Mouse (Mus musculus) C2C12 (cell line): ENCODE data around the gene Pias1. TPM values are rescaled to one million over a fixed set of nuclear protein-coding genes. Genes with fewer than 3 reads are reported as not detected.

Experiments
- H3K27me3 ChIP-seq: one replicate; pipeline ENCODE4 v1.6.1; 2011; ENCODE audit not compliant: control insufficient read depth, insufficient read depth, insufficient read length
- H3K36me3 ChIP-seq: one replicate; pipeline ENCODE4 v1.6.1; 2011; ENCODE audit not compliant: control insufficient read depth, insufficient read depth
- H3K4me3 ChIP-seq: one replicate; pipeline ENCODE4 v1.5.1; 2011; ENCODE audit warnings: mild to moderate bottlenecking, control low read depth; ENCODE audit not compliant: poor library complexity, insufficient read depth, severe bottlenecking
- H3K79me2 ChIP-seq: one replicate; pipeline ENCODE4 v1.6.1; 2011; ENCODE audit not compliant: control insufficient read depth, insufficient read depth
- H3K79me3 ChIP-seq: one replicate; pipeline ENCODE4 v1.6.1; 2011; ENCODE audit warnings: low read depth, control low read depth
- H3ac ChIP-seq: one replicate; pipeline ENCODE3; 2011; ENCODE audit warnings: low read depth; ENCODE audit not compliant: control insufficient read depth, insufficient read length
- CEBPB ChIP-seq: IDR thresholded peaks from one replicate; pipeline ENCODE4 v1.6.1; 2011; ENCODE audit warnings: low read depth, mild to moderate bottlenecking, control low read depth, moderate library complexity
- CTCF ChIP-seq: IDR thresholded peaks from one replicate; pipeline ENCODE4 v1.5.1; 2011; ENCODE audit not compliant: control insufficient read depth, insufficient read depth, insufficient read length
- FOSL1 ChIP-seq: IDR thresholded peaks from one replicate; pipeline ENCODE4 v1.8.0; 2011; ENCODE audit warnings: mild to moderate bottlenecking, low read length; ENCODE audit not compliant: poor library complexity, insufficient read depth, severe bottlenecking
- MAX ChIP-seq: IDR thresholded peaks from one replicate; pipeline ENCODE4 v1.6.1; 2011; ENCODE audit warnings: mild to moderate bottlenecking, control low read depth
- MYOD1 ChIP-seq: IDR thresholded peaks from one replicate; pipeline ENCODE4 v1.6.1; 2011; ENCODE audit warnings: low read depth; ENCODE audit not compliant: control insufficient read depth, insufficient read length
- MYOG ChIP-seq: IDR thresholded peaks from one replicate; pipeline ENCODE4 v1.6.1; 2011; ENCODE audit not compliant: control insufficient read depth, insufficient read length; ENCODE audit errors: extremely low read depth
- USF1 ChIP-seq: IDR thresholded peaks from one replicate; pipeline ENCODE4 v1.6.1; 2011; ENCODE audit warnings: low read depth, mild to moderate bottlenecking, control low read depth, moderate library complexity
- polyA plus RNA-seq: library from polyadenylated mRNA; unstranded; fragments of >200 nt; fragmentation: generic; extraction: Trizol; gene quantifications from one replicate; pipeline ENCODE4 v1.2.1, GENCODE M21; 2012; ENCODE audit warnings: missing spikeins

Pias1 gene
- polyA plus RNA-seq, 1 experiment = 5.2 TPM

- Histone ChIP-seq H3K4me3 (peak overlapping the region; percentile 69), H3K27me3 (no peaks in the 10 kb centered on the region), H3K79me3 (peaks cover 45% of the 10 kb centered on the region), H3K79me2 (peaks cover 49% of the 10 kb centered on the region), H3ac (peak overlapping the region; percentile 54), H3K36me3 (no peaks in the 10 kb centered on the region)
- TF ChIP-seq MAX (no peak), MYOG (no peak), FOSL1 (no peak), MYOD1 (no peak), USF1 (no peak), CTCF (no peak), CEBPB (no peak)
Observed at GRCm38 (mm10) chr9:62980162-62980776, 7.5 kb downstream of the Pias1 start.

- H3K36me3 ChIP-seq = no peaks in the 10 kb centered on the region
- H3K27me3 ChIP-seq = no peaks in the 10 kb centered on the region
- peak overlapping the region; percentile 69 for H3K4me3 ChIP-seq
- peaks cover 56% of the 10 kb centered on the region for H3K79me2 ChIP-seq
- TF ChIP-seq USF1 (no peak), CEBPB (no peak), MYOD1 (no peak), MAX (no peak), MYOG (no peak), CTCF (no peak), FOSL1 (no peak)
- H3ac ChIP-seq = peak overlapping the region; percentile 54
- peaks cover 51% of the 10 kb centered on the region for H3K79me3 ChIP-seq
Observed at GRCm38 (mm10) chr9:62979461-62980161, 8.1 kb downstream of the Pias1 start.

GRCm38 (mm10) chr9:62977152-62977551 is 10.6 kb downstream of the Pias1 start:
- Histone ChIP-seq H3ac (no peak overlapping the region), H3K79me3 (peaks cover 65% of the 10 kb centered on the region), H3K79me2 (peaks cover 81% of the 10 kb centered on the region), H3K4me3 (no peak overlapping the region), H3K27me3 (no peaks in the 10 kb centered on the region), H3K36me3 (no peaks in the 10 kb centered on the region)
- TF ChIP-seq CTCF (no peak), CEBPB (no peak), FOSL1 (no peak), MYOG (no peak), MYOD1 (no peak), USF1 (no peak), MAX (no peak)

- TF ChIP-seq MAX = no peak
- no peak for TF ChIP-seq CEBPB
- no peak for TF ChIP-seq CTCF
- no peak for TF ChIP-seq FOSL1
- no peak for TF ChIP-seq USF1
- TF ChIP-seq MYOD1 = no peak
- Histone ChIP-seq H3K27me3 (no peaks in the 10 kb centered on the region), H3K79me3 (peaks cover 77% of the 10 kb centered on the region), H3ac (no peak overlapping the region), H3K36me3 (no peaks in the 10 kb centered on the region), H3K4me3 (no peak overlapping the region), H3K79me2 (peaks cover 94% of the 10 kb centered on the region)
Observed at GRCm38 (mm10) chr9:62975830-62976229, 11.9 kb downstream of the Pias1 start.

- Histone ChIP-seq H3ac (no peak overlapping the region), H3K79me2 (peaks cover 100% of the 10 kb centered on the region), H3K4me3 (no peak overlapping the region), H3K27me3 (no peaks in the 10 kb centered on the region), H3K79me3 (peaks cover 80% of the 10 kb centered on the region), H3K36me3 (no peaks in the 10 kb centered on the region)
- TF ChIP-seq CTCF = no peak
- no peak for TF ChIP-seq FOSL1
- TF ChIP-seq USF1 = no peak
- no peak for TF ChIP-seq MYOD1
- TF ChIP-seq MAX = no peak
- no peak for TF ChIP-seq CEBPB
- no peak for TF ChIP-seq MYOG
Observed at GRCm38 (mm10) chr9:62974439-62974838, 13.3 kb downstream of the Pias1 start.

GRCm38 (mm10) chr9:62972073-62972745 is 15.5 kb downstream of the Pias1 start:
- TF ChIP-seq USF1 = no peak
- no peak for TF ChIP-seq MYOG
- TF ChIP-seq CEBPB = no peak
- no peak for TF ChIP-seq FOSL1
- TF ChIP-seq CTCF = no peak
- TF ChIP-seq MYOD1 = no peak
- TF ChIP-seq MAX = no peak
- Histone ChIP-seq H3K27me3 (no peaks in the 10 kb centered on the region), H3K79me2 (peaks cover 100% of the 10 kb centered on the region), H3K79me3 (peaks cover 70% of the 10 kb centered on the region), H3ac (no peak overlapping the region), H3K4me3 (no peak overlapping the region), H3K36me3 (no peaks in the 10 kb centered on the region)
